Mouse (Mus musculus): ENCODE measurements around the gene Zcchc17. TPM values are rescaled to one million over a fixed set of nuclear protein-coding genes. Genes with fewer than 3 reads are reported as not detected.

Gene Zcchc17
- polyA plus RNA-seq, 1 experiment from 2014 or later: 73.3 TPM

GRCm38 (mm10) chr4:130270611-130271347 lies 89.0 kb downstream of the Zcchc17 start:
- no peak for ATAC-seq (ENCODE audit: low read depth)
- 85% methylated on average over 6 of the region's 6 CpGs for WGBS
- H3K4me2 ChIP-seq (ENCODE audit: low read depth, low read length): no peak overlapping the region

DNA sequence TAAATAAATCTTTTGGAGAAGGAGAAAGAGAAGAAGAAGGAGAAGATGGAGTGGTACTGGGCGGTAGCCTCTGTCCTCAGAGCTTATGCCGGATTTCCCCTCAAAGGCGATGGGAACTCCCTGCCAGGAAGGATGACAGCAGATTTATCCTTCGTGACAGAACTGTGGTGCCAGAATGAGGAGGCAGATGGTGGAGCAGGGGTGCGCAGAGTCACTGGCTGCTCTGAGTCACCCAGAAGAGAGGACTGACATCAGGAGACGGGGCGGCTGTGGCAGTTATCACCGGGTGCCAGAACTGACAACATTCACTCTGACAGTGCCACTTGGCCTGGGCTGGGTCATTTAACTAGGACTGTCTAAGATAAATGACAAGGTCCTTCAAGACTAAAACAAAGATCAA lies 89.7 kb downstream of the Zcchc17 start:
- WGBS: 85% methylated on average over 8 of the region's 8 CpGs
- ATAC-seq (ENCODE audit: low read depth): no peak

More at GRCm38 (mm10) chr4:130270611-130271347, 89.0 kb downstream of the Zcchc17 start:
- Histone ChIP-seq H3K9me3 (ENCODE audit: control insufficient read depth, low read length) (no peaks in the 10 kb centered on the region), H3K27ac (replicated peaks; ENCODE audit: low read depth, low read length) (no peak overlapping the region), H3K9ac (ENCODE audit: low read depth, low read length) (no peak overlapping the region), H3K4me3 (ENCODE audit: low read depth, low read length) (no peak overlapping the region), H3K4me1 (ENCODE audit: control insufficient read depth, insufficient read depth, low read length) (peaks cover 8% of the 10 kb centered on the region), H3K27me3 (replicated peaks; ENCODE audit: control insufficient read depth, insufficient read depth, low read length) (no peaks in the 10 kb centered on the region), H3K36me3 (ENCODE audit: control insufficient read depth, insufficient read depth, low read length) (0 out of 2 replicates have a peak, but pooled peaks cover 11% of the 10 kb centered on the region)
- no peak for DNase-seq (ENCODE audit: low spot score)

GRCm38 (mm10) chr4:130268736-130269135 lies 91.0 kb downstream of the Zcchc17 start:
- WGBS: 85% methylated on average over 10 of the region's 10 CpGs
- DNase-seq (ENCODE audit: low spot score): no peak

More for the DNA sequence above, 89.7 kb downstream of the Zcchc17 start:
- no peak overlapping the region for H3K4me3 ChIP-seq (ENCODE audit: low read depth, low read length)
- H3K4me2 ChIP-seq (ENCODE audit: low read depth, low read length): no peak overlapping the region
- H3K27ac ChIP-seq (replicated peaks; ENCODE audit: low read depth, low read length): no peak overlapping the region
- H3K4me1 ChIP-seq (ENCODE audit: control insufficient read depth, insufficient read depth, low read length): peaks cover 5% of the 10 kb centered on the region; the same call in 1 of the 2 replicates
- 0 out of 2 replicates have a peak, but pooled peaks cover 11% of the 10 kb centered on the region for H3K36me3 ChIP-seq (ENCODE audit: control insufficient read depth, insufficient read depth, low read length)
- no peaks in the 10 kb centered on the region for H3K27me3 ChIP-seq (replicated peaks; ENCODE audit: control insufficient read depth, insufficient read depth, low read length)
- H3K9me3 ChIP-seq (ENCODE audit: control insufficient read depth, low read length): no peaks in the 10 kb centered on the region
- DNase-seq (ENCODE audit: low spot score): no peak
- no peak overlapping the region for H3K9ac ChIP-seq (ENCODE audit: low read depth, low read length)

GRCm38 (mm10) chr4:130267069-130267468 lies 92.7 kb downstream of the Zcchc17 start:
- DNase-seq (ENCODE audit: low spot score) (no peak), ATAC-seq (ENCODE audit: low read depth) (0 out of 2 replicates have a peak, but pooled peaks have one; percentile 19)
- Histone ChIP-seq H3K36me3 (ENCODE audit: control insufficient read depth, insufficient read depth, low read length) (peaks cover 33% of the 10 kb centered on the region), H3K4me1 (ENCODE audit: control insufficient read depth, insufficient read depth, low read length) (peaks cover 4% of the 10 kb centered on the region; the same call in 1 of the 2 replicates), H3K4me2 (ENCODE audit: low read depth, low read length) (peak overlapping the region; percentile 24; the same call in 1 of the 2 replicates), H3K27me3 (replicated peaks; ENCODE audit: control insufficient read depth, insufficient read depth, low read length) (no peaks in the 10 kb centered on the region), H3K9ac (ENCODE audit: low read depth, low read length) (no peak overlapping the region), H3K27ac (replicated peaks; ENCODE audit: low read depth, low read length) (peak overlapping the region; percentile 42; the same call in 1 of the 2 replicates), H3K9me3 (ENCODE audit: control insufficient read depth, low read length) (no peaks in the 10 kb centered on the region), H3K4me3 (ENCODE audit: low read depth, low read length) (no peak overlapping the region)
- WGBS: 69% methylated on average over 7 of the region's 7 CpGs

More at GRCm38 (mm10) chr4:130268736-130269135, 91.0 kb downstream of the Zcchc17 start:
- H3K27ac ChIP-seq (replicated peaks; ENCODE audit: low read depth, low read length): no peak overlapping the region
- ATAC-seq (ENCODE audit: low read depth): no peak
- H3K4me3 ChIP-seq (ENCODE audit: low read depth, low read length): no peak overlapping the region
- no peaks in the 10 kb centered on the region for H3K27me3 ChIP-seq (replicated peaks; ENCODE audit: control insufficient read depth, insufficient read depth, low read length)
- 0 out of 2 replicates have a peak, but pooled peaks cover 17% of the 10 kb centered on the region for H3K36me3 ChIP-seq (ENCODE audit: control insufficient read depth, insufficient read depth, low read length)
- no peaks in the 10 kb centered on the region for H3K9me3 ChIP-seq (ENCODE audit: control insufficient read depth, low read length)
- peaks cover 7% of the 10 kb centered on the region for H3K4me1 ChIP-seq (ENCODE audit: control insufficient read depth, insufficient read depth, low read length)
- H3K9ac ChIP-seq (ENCODE audit: low read depth, low read length): no peak overlapping the region
- no peak overlapping the region for H3K4me2 ChIP-seq (ENCODE audit: low read depth, low read length)

GRCm38 (mm10) chr4:130266601-130267000 lies 93.1 kb downstream of the Zcchc17 start:
- no peaks in the 10 kb centered on the region for H3K9me3 ChIP-seq (ENCODE audit: control insufficient read depth, low read length)
- ATAC-seq (ENCODE audit: low read depth) (no peak), DNase-seq (ENCODE audit: low spot score) (no peak)
- peak overlapping the region; percentile 42; the same call in 1 of the 2 replicates for H3K27ac ChIP-seq (replicated peaks; ENCODE audit: low read depth, low read length)
- whole genome bisulfite sequencing: 51% methylated on average over 9 of the region's 9 CpGs
- peak overlapping the region; percentile 24; the same call in 1 of the 2 replicates for H3K4me2 ChIP-seq (ENCODE audit: low read depth, low read length)
- peaks cover 38% of the 10 kb centered on the region for H3K36me3 ChIP-seq (ENCODE audit: control insufficient read depth, insufficient read depth, low read length)
- H3K27me3 ChIP-seq (replicated peaks; ENCODE audit: control insufficient read depth, insufficient read depth, low read length): no peaks in the 10 kb centered on the region
- no peak overlapping the region for H3K4me3 ChIP-seq (ENCODE audit: low read depth, low read length)
- H3K9ac ChIP-seq (ENCODE audit: low read depth, low read length): no peak overlapping the region
- peaks cover 4% of the 10 kb centered on the region; the same call in 1 of the 2 replicates for H3K4me1 ChIP-seq (ENCODE audit: control insufficient read depth, insufficient read depth, low read length)

Other genes starting within 250 kb of the Zcchc17 start
- gene Hcrtr1, start 220.6 kb downstream of the Zcchc17 start, polyA plus RNA-seq (2014; fragmentation: Nextera tagmentation; extraction: Ambion mirVana): 0.19 and 0.30 TPM in 2 replicates
- gene Tinagl1, start 184.8 kb downstream of the Zcchc17 start, polyA plus RNA-seq (2014; fragmentation: Nextera tagmentation; extraction: Ambion mirVana): 21.8 and 23.9 TPM in 2 replicates
- gene Gm853, start 137.5 kb downstream of the Zcchc17 start, polyA plus RNA-seq (2014; fragmentation: Nextera tagmentation; extraction: Ambion mirVana): not detected in 2 replicates
- 89.2 and 113 TPM in 2 replicates for gene Serinc2, start 80.7 kb downstream of the Zcchc17 start, polyA plus RNA-seq (2014; fragmentation: Nextera tagmentation; extraction: Ambion mirVana)
- gene Fabp3, start 51.3 kb downstream of the Zcchc17 start, polyA plus RNA-seq (2014; fragmentation: Nextera tagmentation; extraction: Ambion mirVana): 89.0 and 117 TPM in 2 replicates
- not detected in 2 replicates for gene Gm10570, start 51.3 kb downstream of the Zcchc17 start, polyA plus RNA-seq (2014; fragmentation: Nextera tagmentation; extraction: Ambion mirVana)
- 119 and 134 TPM in 2 replicates for gene Snrnp40, start 189 bp upstream of the Zcchc17 start, polyA plus RNA-seq (2014; fragmentation: Nextera tagmentation; extraction: Ambion mirVana)
- gene Nkain1, start 214.2 kb upstream of the Zcchc17 start, polyA plus RNA-seq (2014; fragmentation: Nextera tagmentation; extraction: Ambion mirVana): 3.6 and 4.7 TPM in 2 replicates